Mouse (Mus musculus) forebrain, embryonic 14.5 days (tissue): ENCODE data around the gene Hspa8. TPM values are rescaled to one million over a fixed set of nuclear protein-coding genes. Genes with fewer than 3 reads are reported as not detected.
A peak's percentile ranks its signal among the peaks of the same experiment; 100 is the strongest.
"Not testable (repeated sequence)": the region's sequence is repeated elsewhere in the genome, so short reads cannot be mapped to it uniquely, and the experiment has no call there.

Experiments
- ATAC-seq: fragments of 200-750 bp; cut with Nextera tagmentation; 2 replicates; pipeline ENCODE4 v1.8.0; 2017; ENCODE audit warnings: mild to moderate bottlenecking, moderate library complexity
- DNase-seq: peaks from one replicate; pipeline ENCODE4 v3.0.0-alpha.2; 2015; ENCODE audit warnings: low spot score
- H3K27ac ChIP-seq: fragments of 300-500 bp; sonication (generic); 2 replicates; pipeline ENCODE4 v1.5.1; 2014; ENCODE audit warnings: low read depth, mild to moderate bottlenecking, control low read depth, low read length, moderate library complexity
- H3K27me3 ChIP-seq: fragments of 300-500 bp; sonication (generic); replicated peaks from 2 replicates; pipeline ENCODE4 v1.6.1; 2014; ENCODE audit warnings: low read length, control low read depth, mixed read lengths; ENCODE audit not compliant: control insufficient read depth, insufficient read depth
- H3K36me3 ChIP-seq: fragments of 300-500 bp; sonication (generic); 2 replicates; pipeline ENCODE4 v1.6.1; 2014; ENCODE audit warnings: low read length, control low read depth; ENCODE audit not compliant: control insufficient read depth, insufficient read depth
- H3K4me1 ChIP-seq: fragments of 300-500 bp; sonication (generic); 2 replicates; pipeline ENCODE4 v1.6.1; 2014; ENCODE audit warnings: antibody characterized with exemption, low read length, control low read depth; ENCODE audit not compliant: control insufficient read depth, insufficient read depth
- H3K4me2 ChIP-seq: fragments of 300-500 bp; sonication (generic); 2 replicates; pipeline ENCODE4 v1.6.1; 2014; ENCODE audit warnings: mild to moderate bottlenecking, control low read depth, low read length
- H3K4me3 ChIP-seq: fragments of 300-500 bp; sonication (generic); 2 replicates; pipeline ENCODE4 v1.5.1; 2014; ENCODE audit warnings: low read depth, low read length, control low read depth
- H3K9ac ChIP-seq: fragments of 300-500 bp; sonication (generic); 2 replicates; pipeline ENCODE4 v1.6.1; 2014; ENCODE audit warnings: mild to moderate bottlenecking, low read length, control low read depth, moderate library complexity
- H3K9me3 ChIP-seq: fragments of 300-500 bp; sonication (generic); replicated peaks from 2 replicates; pipeline ENCODE4 v1.6.1; 2016; ENCODE audit warnings: low read length, control low read depth, mixed read lengths; ENCODE audit not compliant: control insufficient read depth
- WGBS: fragments of 180-500 bp; shearing (Covaris S2); extraction: QIAGEN DNeasy Blood & Tissue Kit; methylation state at CpG from one replicate; pipeline ENCODE4 v1.1.7; 2014; 5-methylcytosine and 5-hydroxymethylcytosine counted together
- polyA plus RNA-seq: library from polyadenylated mRNA; unstranded; fragments of >200 nt; fragmentation: Nextera tagmentation; extraction: Ambion mirVana; gene quantifications from 2 replicates; pipeline ENCODE4 v1.2.1, GENCODE M21; 2014

The Hspa8 gene
- polyA plus RNA-seq, 1 experiment from 2014 or later = 3,062 TPM

- Histone ChIP-seq H3K4me1 (peaks cover 18% of the 10 kb centered on the region), H3K27ac (peak overlapping the region; percentile 96), H3K36me3 (peaks cover 41% of the 10 kb centered on the region), H3K9ac (peak overlapping the region; percentile 99), H3K4me2 (peak overlapping the region; percentile 56), H3K4me3 (peak overlapping the region; percentile 98)
- not testable (repeated sequence) for H3K9me3 ChIP-seq, H3K27me3 ChIP-seq
- DNase-seq (peak; percentile 80), ATAC-seq (peak; percentile 13)
- under 1% methylated on average over 28 of the region's 28 CpGs for WGBS
These were observed 1.1 kb downstream of the Hspa8 start for GRCm38 (mm10) chr9:40801614-40802532.

- not testable (repeated sequence) for H3K27ac ChIP-seq, ATAC-seq, H3K9me3 ChIP-seq, DNase-seq, H3K27me3 ChIP-seq
- WGBS = 3% methylated on average over 8 of the region's 8 CpGs
- H3K4me1 ChIP-seq = peaks cover 22% of the 10 kb centered on the region
- H3K36me3 ChIP-seq = peaks cover 47% of the 10 kb centered on the region
- peak overlapping the region; percentile 98 for H3K4me3 ChIP-seq
- H3K9ac ChIP-seq = peak overlapping the region; percentile 99
- peak overlapping the region; percentile 56 for H3K4me2 ChIP-seq
These were observed 1.7 kb downstream of the Hspa8 start for GRCm38 (mm10) chr9:40802533-40802875.

- Histone ChIP-seq H3K36me3 (peaks cover 49% of the 10 kb centered on the region), H3K4me1 (peaks cover 23% of the 10 kb centered on the region)
- H3K9me3 ChIP-seq, H3K27ac ChIP-seq, H3K4me2 ChIP-seq, ATAC-seq, H3K9ac ChIP-seq, DNase-seq, H3K4me3 ChIP-seq, H3K27me3 ChIP-seq: not testable (repeated sequence)
- 53% methylated on average over 3 of the region's 3 CpGs for WGBS
These were observed 3.8 kb downstream of the Hspa8 start for GRCm38 (mm10) chr9:40804576-40804975.

GRCm38 (mm10) chr9:40805263-40805662 is 4.5 kb downstream of the Hspa8 start:
- no peak for ATAC-seq
- Histone ChIP-seq H3K4me2 (peak overlapping the region; percentile 29), H3K27me3 (no peaks in the 10 kb centered on the region), H3K36me3 (peaks cover 49% of the 10 kb centered on the region), H3K9ac (no peak overlapping the region), H3K4me3 (peak overlapping the region; percentile 4; the same call in 1 of the 2 replicates), H3K27ac (no peak overlapping the region), H3K9me3 (no peaks in the 10 kb centered on the region), H3K4me1 (peaks cover 23% of the 10 kb centered on the region)
- WGBS = 19% methylated on average over 2 of the region's 2 CpGs
- peak; percentile 92 for DNase-seq

- WGBS = 23% methylated on average over 5 of the region's 5 CpGs
- H3K9ac ChIP-seq = no peak overlapping the region
These were observed 5.9 kb downstream of the Hspa8 start for GRCm38 (mm10) chr9:40806440-40807288.

GRCm38 (mm10) chr9:40807289-40807920 is 6.6 kb downstream of the Hspa8 start:
- 27% methylated on average over 11 of the region's 11 CpGs for WGBS
- H3K27me3 ChIP-seq = no peaks in the 10 kb centered on the region
- H3K9ac ChIP-seq = no peak overlapping the region
- H3K4me2 ChIP-seq = no peak overlapping the region
- H3K9me3 ChIP-seq = no peaks in the 10 kb centered on the region
- DNase-seq = peak; percentile 45
- peaks cover 49% of the 10 kb centered on the region for H3K36me3 ChIP-seq
- ATAC-seq = no peak
- H3K27ac ChIP-seq = 0 out of 2 replicates have a peak overlapping the region, but pooled peaks have one; percentile 39
- peaks cover 23% of the 10 kb centered on the region for H3K4me1 ChIP-seq
- no peak overlapping the region for H3K4me3 ChIP-seq

More at GRCm38 (mm10) chr9:40806440-40807288, 5.9 kb downstream of the Hspa8 start:
- Histone ChIP-seq H3K36me3 (peaks cover 49% of the 10 kb centered on the region), H3K4me3 (no peak overlapping the region), H3K27ac (peak overlapping the region; percentile 22), H3K9me3 (no peaks in the 10 kb centered on the region), H3K4me1 (peaks cover 23% of the 10 kb centered on the region), H3K27me3 (no peaks in the 10 kb centered on the region), H3K4me2 (no peak overlapping the region)
- DNase-seq (peak; percentile 90), ATAC-seq (peak; percentile 21)

GRCm38 (mm10) chr9:40808061-40808906 is 7.5 kb downstream of the Hspa8 start:
- H3K27ac ChIP-seq = peak overlapping the region; percentile 56; the same call in 1 of the 2 replicates
- peaks cover 23% of the 10 kb centered on the region for H3K4me1 ChIP-seq
- ATAC-seq (peak; percentile 22; the same call in 1 of the 2 replicates), DNase-seq (peak; percentile 65)
- no peak overlapping the region for H3K4me2 ChIP-seq
- H3K9ac ChIP-seq = peak overlapping the region; percentile 26; the same call in 1 of the 2 replicates
- no peak overlapping the region for H3K4me3 ChIP-seq
- 15% methylated on average over 16 of the region's 16 CpGs for WGBS
- no peaks in the 10 kb centered on the region for H3K27me3 ChIP-seq
- no peaks in the 10 kb centered on the region for H3K9me3 ChIP-seq
- H3K36me3 ChIP-seq = peaks cover 47% of the 10 kb centered on the region

GRCm38 (mm10) chr9:40808907-40809280 is 8.1 kb downstream of the Hspa8 start:
- no peak overlapping the region for H3K4me3 ChIP-seq
- H3K9ac ChIP-seq = no peak overlapping the region
- H3K9me3 ChIP-seq = no peaks in the 10 kb centered on the region
- no peaks in the 10 kb centered on the region for H3K27me3 ChIP-seq
- H3K4me1 ChIP-seq = peaks cover 23% of the 10 kb centered on the region
- no peak overlapping the region for H3K4me2 ChIP-seq
- 19% methylated on average over 8 of the region's 8 CpGs for WGBS
- DNase-seq (peak; percentile 25), ATAC-seq (0 out of 2 replicates have a peak, but pooled peaks have one; percentile 2)
- peaks cover 41% of the 10 kb centered on the region for H3K36me3 ChIP-seq
- H3K27ac ChIP-seq = peak overlapping the region; percentile 56; the same call in 1 of the 2 replicates
